In the genomic region with DNA sequence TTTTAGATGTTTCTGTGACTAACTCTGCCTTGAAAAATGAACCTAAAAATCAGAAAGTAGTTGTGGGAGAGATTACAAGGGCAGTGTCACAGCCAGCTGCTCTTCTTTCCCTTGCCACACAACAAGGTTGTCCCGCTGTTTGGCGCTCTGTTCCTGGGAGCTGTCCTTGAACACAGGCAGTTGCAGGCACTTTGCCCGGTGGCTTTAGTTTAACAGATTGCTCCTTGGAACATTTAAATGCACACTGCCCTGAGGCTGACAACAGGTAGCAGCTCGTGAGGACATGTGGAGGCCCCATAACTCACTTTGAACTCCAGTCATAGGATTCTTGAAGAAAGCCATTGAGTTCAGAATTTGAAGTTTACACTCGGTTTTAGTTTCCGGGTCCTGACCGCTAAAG, we compare ENCODE assay signal across 13 mouse cellular contexts. TPM values are rescaled to one million over a fixed set of nuclear protein-coding genes. Genes with fewer than 3 reads are reported as not detected.
A peak's percentile ranks its signal among the peaks of the same experiment; 100 is the strongest.
DNase-seq lines count a peak whose midpoint lies in the region; ATAC-seq lines count a peak whose summit lies in the region.
"Had no signal": no experiment of that assay in that cellular context is flagged by ENCODE, and none has a peak within 500 bp of the region (broad histone marks: within the 10 kb centered on the region; RNA-seq: fewer than 3 reads in every experiment).

No protein-coding gene starts in this region.

- no peaks in the 10 kb centered on the region for H3K27me3 ChIP-seq in kidney, embryonic 16.5 days (ENCODE audit: insufficient read depth, low read length)
- H3K27me3 ChIP-seq: heart, embryonic 15.5 days; neural tube, embryonic 15.5 days had no signal

- no peak overlapping the region for H3K4me2 ChIP-seq in kidney, embryonic 16.5 days (replicated peaks; ENCODE audit: low read depth, low read length)
- H3K4me2 ChIP-seq: heart, embryonic 15.5 days; neural tube, embryonic 15.5 days had no signal

- no peak overlapping the region for H3K9ac ChIP-seq in kidney, embryonic 16.5 days (replicated peaks; ENCODE audit: low read length)
- H3K9ac ChIP-seq: heart, embryonic 15.5 days; neural tube, embryonic 15.5 days had no signal

- no peaks in the 10 kb centered on the region for H3K9me3 ChIP-seq in kidney, embryonic 16.5 days (ENCODE audit: low read length)
- H3K9me3 ChIP-seq: heart, embryonic 15.5 days; limb, embryonic 10.5 days; neural tube, embryonic 15.5 days had no signal

- peaks cover 43% of the 10 kb centered on the region for H3K36me3 ChIP-seq in kidney, embryonic 16.5 days (ENCODE audit: insufficient read depth, low read length)

- 0 out of 2 replicates have a peak overlapping the region, but pooled peaks have one; percentile 18 for H3K27ac ChIP-seq in kidney, embryonic 16.5 days (ENCODE audit: low read length)
- H3K27ac ChIP-seq: heart, embryonic 15.5 days; limb, embryonic 10.5 days; neural tube, embryonic 15.5 days had no signal

- ATAC-seq in kidney, embryonic 16.5 days (ENCODE audit: low FRiP score, low TSS enrichment), result no peak
- 0 out of 2 replicates have a peak, but pooled peaks have one; percentile 6 for ATAC-seq in cerebellum, adult (ENCODE audit: insufficient number of reproducible peaks, low FRiP score, low TSS enrichment)
- no peak for ATAC-seq in monocyte, adult 5-6 weeks (replicated peaks; ENCODE audit: insufficient number of reproducible peaks, low FRiP score, low TSS enrichment, poor library complexity, severe bottlenecking)

- H3K4me1 ChIP-seq in kidney, embryonic 16.5 days (ENCODE audit: insufficient read depth, low read length), result no peaks in the 10 kb centered on the region
- H3K4me1 ChIP-seq: limb, embryonic 10.5 days; neural tube, embryonic 15.5 days had no signal

- no peak for DNase-seq in kidney, postnatal 14 days
- peak; percentile 65 for DNase-seq in adrenal gland, adult 2 months
- DNase-seq in cerebellum, postnatal 36 days, result peak; percentile 23 to 41
- no peak for DNase-seq in left cerebral cortex, adult 9 months (ENCODE audit: low spot score in 2 of 2)
- DNase-seq: gastrocnemius, postnatal 25 days; lung, postnatal 4 days; right cerebral cortex, postnatal 25 days had no signal

- 61% methylated on average over 7 of the region's 7 CpGs for WGBS in kidney, embryonic 16.5 days

- H3K4me3 ChIP-seq in kidney, embryonic 16.5 days (ENCODE audit: low read length), result no peak overlapping the region
- H3K4me3 ChIP-seq: heart, embryonic 15.5 days; limb, embryonic 10.5 days; neural tube, embryonic 15.5 days had no signal

RNA-seq across cellular contexts. Expression of a gene that starts 23.5 kb away (rescaled TPM):
- 44.8 and 44.9 TPM in 2 replicates for polyA plus RNA-seq in kidney, embryonic 16.5 days (2015; fragmentation: Nextera tagmentation; extraction: Ambion mirVana)
- total RNA-seq in adrenal gland, adult 2 months (2021), result 10 to 100 TPM; 47.2 to 50.1 TPM
- 14.6 and 16.2 TPM in 2 replicates for polyA plus RNA-seq in adrenal gland, adult 2 months (2012; rRNA removed)
- 41.8 to 45.9 TPM (median 43.5 TPM) in 3 replicates for total RNA-seq in monocyte, adult 5-6 weeks (2017)

RNA-seq across cellular contexts. Expression of a gene that starts 30.7 kb away (rescaled TPM):
- polyA plus RNA-seq in kidney, embryonic 16.5 days (2015; fragmentation: Nextera tagmentation; extraction: Ambion mirVana), result 27.0 and 29.3 TPM in 2 replicates
- total RNA-seq in adrenal gland, adult 2 months (2021), result under 1 TPM; 0.17 to 0.24 TPM
- 0.17 and 1.1 TPM in 2 replicates for polyA plus RNA-seq in adrenal gland, adult 2 months (2012; rRNA removed)
- 0.64 TPM in 1 of 3 replicates, not detected in the others for total RNA-seq in monocyte, adult 5-6 weeks (2017)

RNA-seq across cellular contexts. Expression of a gene that starts 36.9 kb away (rescaled TPM):
- 13.7 and 14.4 TPM in 2 replicates for polyA plus RNA-seq in kidney, embryonic 16.5 days (2015; fragmentation: Nextera tagmentation; extraction: Ambion mirVana)
- total RNA-seq in adrenal gland, adult 2 months (2021), result 10 to 100 TPM; 23.3 to 25.3 TPM
- 15.7 and 23.2 TPM in 2 replicates for polyA plus RNA-seq in adrenal gland, adult 2 months (2012; rRNA removed)
- total RNA-seq in monocyte, adult 5-6 weeks (2017), result 14.6 to 18.0 TPM (median 17.6 TPM) in 3 replicates

Comparison
In these comparisons a context has a peak if more than half of its experiments do, and no peak if none do; other contexts are left out.
1. DNase-seq: peak in adrenal gland, adult 2 months (single experiment) and cerebellum, postnatal 36 days (2 of 2); none in kidney, postnatal 14 days (single experiment) and left cerebral cortex, adult 9 months (0 of 2).